Mouse (Mus musculus) embryonic fibroblast, embryonic 13.5 days (primary cell): ENCODE measurements around the gene Ung.

Source experiments
- CTCF ChIP-seq: IDR thresholded peaks from 2 replicates; pipeline ENCODE4 v1.5.1; 2011; ENCODE audit warnings: mild to moderate bottlenecking, control low read depth, low read length, moderate library complexity, borderline replicate concordance; ENCODE audit not compliant: insufficient read depth
- POLR2A ChIP-seq: IDR thresholded peaks from 2 replicates; pipeline ENCODE4 v1.6.1; 2011; ENCODE audit warnings: low read depth, mild to moderate bottlenecking, control low read depth, low read length, moderate library complexity

- TF ChIP-seq CTCF (no peak), POLR2A (no peak)
Measured at GRCm38 (mm10) chr5:114177966-114178719, 48.0 kb downstream of the Ung start.
